Mouse (Mus musculus) heart, postnatal 0 days (tissue): ENCODE results near the gene Slc44a4.

Source experiments
- CTCF ChIP-seq: IDR thresholded peaks from 2 replicates; pipeline ENCODE4 v1.5.1; 2016; ENCODE audit warnings: antibody characterized with exemption, control low read depth, low read depth
- EP300 ChIP-seq: IDR thresholded peaks from 2 replicates; pipeline ENCODE4 v1.6.1; 2016; ENCODE audit warnings: antibody characterized with exemption, low read depth

GRCm38 (mm10) chr17:34953258-34953657, 39.0 kb downstream of the Slc44a4 start:
- no peak for TF ChIP-seq CTCF
- no peak for TF ChIP-seq EP300
